In genomic region chr5:115132465-115132864, GRCm38 (mm10) we compare ENCODE assay signal across 13 mouse cellular contexts. TPM values are rescaled to one million over a fixed set of nuclear protein-coding genes. Genes with fewer than 3 reads are reported as not detected.
DNase-seq lines count a peak whose midpoint lies in the region; ATAC-seq lines count a peak whose summit lies in the region.
"Had no signal": no experiment of that assay in that cellular context is flagged by ENCODE, and none has a peak within 500 bp of the region (broad histone marks: within the 10 kb centered on the region; RNA-seq: fewer than 3 reads in every experiment).

No protein-coding gene starts in this region.

- H3K4me3 ChIP-seq in kidney, embryonic 15.5 days (replicated peaks): 0 out of 2 replicates have a peak overlapping the region, but pooled peaks have one; percentile 92
- H3K4me3 ChIP-seq in neural tube, embryonic 13.5 days: 0 out of 2 replicates have a peak overlapping the region, but pooled peaks have one; percentile 88
- H3K4me3 ChIP-seq: liver, embryonic 13.5 days had no signal

- no peak overlapping the region for H3K9ac ChIP-seq in kidney, embryonic 15.5 days
- H3K9ac ChIP-seq in neural tube, embryonic 13.5 days: peak overlapping the region; percentile 94
- H3K9ac ChIP-seq: liver, embryonic 13.5 days had no signal

- peak overlapping the region; percentile 95; the same call in 1 of the 2 replicates for H3K4me2 ChIP-seq in kidney, embryonic 15.5 days
- peak overlapping the region; percentile 89 for H3K4me2 ChIP-seq in neural tube, embryonic 13.5 days

- DNase-seq in kidney, postnatal 10 days: no peak
- DNase-seq in cerebellum, adult 9-10 months: no peak
- DNase-seq: layer of hippocampus, adult 9-11 months; liver, embryonic 13.5 days; spleen, adult 18-20 months had no signal

- no peak overlapping the region for H3K27ac ChIP-seq in kidney, embryonic 15.5 days
- no peak overlapping the region for H3K27ac ChIP-seq in neural tube, embryonic 13.5 days (replicated peaks)
- H3K27ac ChIP-seq: liver, embryonic 13.5 days had no signal

- WGBS in kidney, embryonic 15.5 days: 91% methylated on average over 8 of the region's 8 CpGs
- WGBS in neural tube, embryonic 13.5 days: 92% methylated on average over 8 of the region's 8 CpGs

- H3K9me3 ChIP-seq in kidney, embryonic 15.5 days (replicated peaks): no peaks in the 10 kb centered on the region
- H3K9me3 ChIP-seq in neural tube, embryonic 13.5 days: no peaks in the 10 kb centered on the region
- H3K9me3 ChIP-seq: liver, embryonic 13.5 days had no signal

- peaks cover 31% of the 10 kb centered on the region for H3K36me3 ChIP-seq in kidney, embryonic 15.5 days
- peaks cover 30% of the 10 kb centered on the region for H3K36me3 ChIP-seq in neural tube, embryonic 13.5 days

- no peak for ATAC-seq in kidney, embryonic 15.5 days (replicated peaks; ENCODE audit: low FRiP score)
- ATAC-seq in activated CD4-positive, CD25-positive, alpha-beta regulatory T cell, adult 4 months: peak; percentile 82
- peak; percentile 82 for ATAC-seq in inflammation-experienced regulatory T-cells, adult 6 months
- ATAC-seq in neural tube, embryonic 13.5 days (ENCODE audit: low read depth): no peak
- ATAC-seq in cerebellum, adult (ENCODE audit: insufficient number of reproducible peaks, low FRiP score, low TSS enrichment): no peak

- no peaks in the 10 kb centered on the region for H3K27me3 ChIP-seq in kidney, embryonic 15.5 days
- no peaks in the 10 kb centered on the region for H3K27me3 ChIP-seq in neural tube, embryonic 13.5 days

- peaks cover 23% of the 10 kb centered on the region for H3K4me1 ChIP-seq in kidney, embryonic 15.5 days
- H3K4me1 ChIP-seq in neural tube, embryonic 13.5 days (replicated peaks): peaks cover 23% of the 10 kb centered on the region

RNA-seq across cellular contexts. Expression of gene Unc119b, which starts 2.3 kb away (rescaled TPM):
- polyA plus RNA-seq in kidney, embryonic 15.5 days (2015; fragmentation: Nextera tagmentation; extraction: Ambion mirVana): 43.7 and 48.1 TPM in 2 replicates
- 10 to 100 TPM; 18.3 to 19.0 TPM for polyA plus RNA-seq in activated CD4-positive, CD25-positive, alpha-beta regulatory T cell, adult 4 months (2017; shearing (Covaris generic))
- 10 to 100 TPM; 15.9 to 27.8 (median 21.3) TPM for polyA plus RNA-seq in inflammation-experienced regulatory T-cells, adult 6 months (2017; shearing (Covaris generic))
- polyA plus RNA-seq in neural tube, embryonic 13.5 days (2015; fragmentation: Nextera tagmentation; extraction: Ambion mirVana): 37.2 and 39.3 TPM in 2 replicates

RNA-seq across cellular contexts. Expression of gene Acads, which starts 13.3 kb away (rescaled TPM):
- polyA plus RNA-seq in kidney, embryonic 15.5 days (2015; fragmentation: Nextera tagmentation; extraction: Ambion mirVana): 85.1 and 94.7 TPM in 2 replicates
- 10 to 100 TPM; 14.7 to 24.1 TPM for polyA plus RNA-seq in activated CD4-positive, CD25-positive, alpha-beta regulatory T cell, adult 4 months (2017; shearing (Covaris generic))
- 10 to 100 TPM; 11.3 to 20.2 (median 18.8) TPM for polyA plus RNA-seq in inflammation-experienced regulatory T-cells, adult 6 months (2017; shearing (Covaris generic))
- 29.1 and 30.6 TPM in 2 replicates for polyA plus RNA-seq in neural tube, embryonic 13.5 days (2015; fragmentation: Nextera tagmentation; extraction: Ambion mirVana)

RNA-seq across cellular contexts. Expression of gene Mlec, which starts 25.5 kb away (rescaled TPM):
- polyA plus RNA-seq in kidney, embryonic 15.5 days (2015; fragmentation: Nextera tagmentation; extraction: Ambion mirVana): 84.7 and 97.3 TPM in 2 replicates
- 10 to 100 TPM; 26.8 to 37.1 TPM for polyA plus RNA-seq in activated CD4-positive, CD25-positive, alpha-beta regulatory T cell, adult 4 months (2017; shearing (Covaris generic))
- 10 to 100 TPM; 25.5 to 32.7 (median 30.3) TPM for polyA plus RNA-seq in inflammation-experienced regulatory T-cells, adult 6 months (2017; shearing (Covaris generic))
- polyA plus RNA-seq in neural tube, embryonic 13.5 days (2015; fragmentation: Nextera tagmentation; extraction: Ambion mirVana): 32.1 and 33.5 TPM in 2 replicates

RNA-seq across cellular contexts. Expression of gene Gm10401, which starts 34.4 kb away (rescaled TPM):
- polyA plus RNA-seq in kidney, embryonic 15.5 days (2015; fragmentation: Nextera tagmentation; extraction: Ambion mirVana): 33.0 and 34.2 TPM in 2 replicates
- polyA plus RNA-seq in activated CD4-positive, CD25-positive, alpha-beta regulatory T cell, adult 4 months (2017; shearing (Covaris generic)): 10 to 100 TPM; 11.7 to 19.1 TPM
- 10 to 100 TPM; 14.8 to 23.2 (median 18.5) TPM for polyA plus RNA-seq in inflammation-experienced regulatory T-cells, adult 6 months (2017; shearing (Covaris generic))
- 32.8 and 33.7 TPM in 2 replicates for polyA plus RNA-seq in neural tube, embryonic 13.5 days (2015; fragmentation: Nextera tagmentation; extraction: Ambion mirVana)
- polyA plus RNA-seq: cortical plate, adult 2 months; frontal cortex, adult 2 months; heart, adult 2 months had no signal

Comparison
In these comparisons a context has a peak if more than half of its experiments do, and no peak if none do; other contexts are left out.
1. ATAC-seq: peak in activated CD4-positive, CD25-positive, alpha-beta regulatory T cell, adult 4 months (single experiment) and inflammation-experienced regulatory T-cells, adult 6 months (single experiment); none in kidney, embryonic 15.5 days (single experiment), neural tube, embryonic 13.5 days (single experiment) and cerebellum, adult (single experiment).